Mouse (Mus musculus) stomach, postnatal 0 days (tissue): ENCODE results near the gene Ccdc107. TPM values are rescaled to one million over a fixed set of nuclear protein-coding genes. Genes with fewer than 3 reads are reported as not detected.

Experiments
- ATAC-seq: fragments of 200-750 bp; cut with Nextera tagmentation; 2 replicates; pipeline ENCODE4 v1.8.0; 2017; ENCODE audit not compliant: low FRiP score, low TSS enrichment
- DNase-seq: peaks from one replicate; pipeline ENCODE4 v3.0.0-alpha.2; 2016; ENCODE audit warnings: low spot score
- H3K27ac ChIP-seq: fragments of 300-500 bp; sonication (generic); replicated peaks from 2 replicates; pipeline ENCODE4 v1.5.1; 2014; ENCODE audit warnings: mild to moderate bottlenecking, control low read depth
- H3K27me3 ChIP-seq: fragments of 300-500 bp; sonication (generic); 2 replicates; pipeline ENCODE4 v1.6.1; 2014; ENCODE audit warnings: low read length; ENCODE audit not compliant: control insufficient read depth, insufficient read depth
- H3K36me3 ChIP-seq: fragments of 300-500 bp; sonication (generic); 2 replicates; pipeline ENCODE4 v1.6.1; 2014; ENCODE audit warnings: low read length, mixed read lengths; ENCODE audit not compliant: control insufficient read depth, insufficient read depth
- H3K4me1 ChIP-seq: fragments of 300-500 bp; sonication (generic); replicated peaks from 2 replicates; pipeline ENCODE4 v1.6.1; 2014; ENCODE audit warnings: antibody characterized with exemption; ENCODE audit not compliant: control insufficient read depth, insufficient read depth
- H3K4me2 ChIP-seq: fragments of 300-500 bp; sonication (generic); replicated peaks from 2 replicates; pipeline ENCODE4 v1.6.1; 2014; ENCODE audit warnings: low read depth, mild to moderate bottlenecking, control low read depth, moderate library complexity
- H3K4me3 ChIP-seq: fragments of 300-500 bp; sonication (generic); 2 replicates; pipeline ENCODE4 v1.5.1; 2014; ENCODE audit warnings: low read depth, low read length, control low read depth
- H3K9ac ChIP-seq: fragments of 300-500 bp; sonication (generic); 2 replicates; pipeline ENCODE4 v1.6.1; 2014; ENCODE audit warnings: mild to moderate bottlenecking, low read length, control low read depth, mixed read lengths
- H3K9me3 ChIP-seq: fragments of 300-500 bp; sonication (generic); 2 replicates; pipeline ENCODE4 v1.6.1; 2016; ENCODE audit warnings: low read length; ENCODE audit not compliant: control insufficient read depth
- CTCF ChIP-seq: IDR thresholded peaks from 2 replicates; pipeline ENCODE4 v1.5.1; 2016; ENCODE audit warnings: antibody characterized with exemption, low read depth, mild to moderate bottlenecking, moderate library complexity
- EP300 ChIP-seq: optimal IDR thresholded peaks from 2 replicates; pipeline ENCODE3; 2016; ENCODE audit warnings: antibody characterized with exemption
- whole genome bisulfite sequencing: fragments of 180-500 bp; shearing (Covaris S2); extraction: QIAGEN DNeasy Blood & Tissue Kit; methylation state at CpG from one replicate; pipeline ENCODE4 v1.1.7; 2014; 5-methylcytosine and 5-hydroxymethylcytosine counted together
- polyA plus RNA-seq: library from polyadenylated mRNA; unstranded; fragments of >200 nt; fragmentation: Nextera tagmentation; extraction: Ambion mirVana; gene quantifications from 2 replicates; pipeline ENCODE4 v1.2.1, GENCODE M21; 2015

Ccdc107 gene
- polyA plus RNA-seq = 118 and 120 TPM in 2 replicates

DNA sequence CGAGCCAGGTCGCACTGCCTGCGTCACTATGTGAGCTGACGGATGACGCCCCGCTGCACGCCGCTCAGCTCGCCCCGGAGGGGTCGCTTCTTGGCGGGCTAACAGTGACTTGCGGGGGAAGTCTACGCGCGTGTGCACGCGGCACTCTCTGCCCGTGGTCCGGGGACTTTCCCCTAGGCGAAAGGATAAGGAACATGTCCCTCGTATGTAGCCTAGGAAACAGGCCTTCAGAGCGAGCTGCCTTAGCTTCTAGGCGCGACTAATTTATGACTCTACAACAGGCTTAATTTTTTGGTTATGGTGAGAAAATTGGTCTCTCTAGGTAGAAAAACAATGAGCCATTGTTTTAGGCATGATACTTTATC, at the start of gene Ccdc107:
Gene Ccdc107, plus strand, starts transcription at position 80 of the 365 bp plus-strand sequence.
- Histone ChIP-seq H3K27ac (peak within 1 kb of the TSS; percentile 89), H3K36me3 (no peaks in the 10 kb centered on the region), H3K4me1 (no peaks in the 10 kb centered on the region), H3K9me3 (no peaks in the 10 kb centered on the region), H3K4me3 (peak within 1 kb of the TSS; percentile 73), H3K9ac (peak within 1 kb of the TSS; percentile 86), H3K4me2 (peak within 1 kb of the TSS; percentile 74), H3K27me3 (no peaks in the 10 kb centered on the region)
- ATAC-seq (peak; percentile 96), DNase-seq (peak; percentile 90)
- under 1% methylated on average over 25 of the region's 25 CpGs for WGBS
- TF ChIP-seq CTCF (no peak), EP300 (no peak)

GRCm38 (mm10) chr4:43443511-43443910, 49.2 kb upstream of the Ccdc107 start:
- Histone ChIP-seq H3K27ac (peak overlapping the region; percentile 96), H3K9ac (peak overlapping the region; percentile 95), H3K27me3 (no peaks in the 10 kb centered on the region), H3K36me3 (peaks cover 20% of the 10 kb centered on the region), H3K9me3 (no peaks in the 10 kb centered on the region), H3K4me2 (peak overlapping the region; percentile 92), H3K4me1 (peaks cover 4% of the 10 kb centered on the region; the same call in 1 of the 2 replicates), H3K4me3 (peak overlapping the region; percentile 92)
- 2% methylated on average over 17 of the region's 28 CpGs for WGBS
- DNase-seq (peak; percentile 52), ATAC-seq (peak; percentile 0; the same call in 1 of the 2 replicates)
- TF ChIP-seq CTCF (no peak), EP300 (no peak)

- Histone ChIP-seq H3K4me3 (no peak overlapping the region), H3K9ac (no peak overlapping the region; the same call in 1 of the 2 replicates), H3K27ac (no peak overlapping the region), H3K4me2 (no peak overlapping the region), H3K9me3 (no peaks in the 10 kb centered on the region), H3K36me3 (peaks cover 20% of the 10 kb centered on the region), H3K27me3 (no peaks in the 10 kb centered on the region), H3K4me1 (peaks cover 4% of the 10 kb centered on the region; the same call in 1 of the 2 replicates)
- peak; percentile 23 for DNase-seq
- WGBS = 75% methylated on average over 13 of the region's 13 CpGs
- TF ChIP-seq CTCF = no peak
- no peak for TF ChIP-seq EP300
- no peak for ATAC-seq
These were observed 45.4 kb upstream of the Ccdc107 start for GRCm38 (mm10) chr4:43447251-43447650.

- Histone ChIP-seq H3K9me3 (no peaks in the 10 kb centered on the region), H3K4me3 (no peak overlapping the region), H3K27me3 (no peaks in the 10 kb centered on the region), H3K27ac (no peak overlapping the region), H3K4me1 (peaks cover 8% of the 10 kb centered on the region; the same call in 1 of the 2 replicates), H3K36me3 (peaks cover 20% of the 10 kb centered on the region), H3K9ac (no peak overlapping the region), H3K4me2 (no peak overlapping the region)
- WGBS = 88% methylated on average over 3 of the region's 3 CpGs
- no peak for ATAC-seq
- TF ChIP-seq CTCF (no peak), EP300 (no peak)
- DNase-seq = no peak
These were observed 44.1 kb upstream of the Ccdc107 start for GRCm38 (mm10) chr4:43448554-43448953.

DNA sequence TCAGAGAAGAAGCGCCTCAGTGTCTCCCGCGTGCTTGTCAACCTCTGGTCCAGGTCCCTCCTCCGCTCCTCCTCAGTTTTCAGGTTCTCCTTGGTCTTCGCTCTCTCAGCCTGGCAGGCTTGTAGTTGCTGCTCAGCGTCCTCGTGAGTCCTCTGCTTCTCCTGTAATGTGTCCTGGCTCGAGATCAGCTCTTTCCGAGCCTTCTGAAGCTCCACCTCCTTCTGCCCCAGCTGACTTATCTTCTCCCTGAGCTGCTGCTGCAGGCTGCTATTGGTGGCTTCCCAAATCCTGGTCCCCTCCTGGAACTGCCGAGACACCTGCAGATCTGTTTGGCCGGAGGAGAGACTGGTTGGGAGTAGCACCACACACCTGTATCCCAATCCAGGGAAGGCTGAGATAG, 40.4 kb upstream of the Ccdc107 start:
- no peak for TF ChIP-seq EP300
- no peak for TF ChIP-seq CTCF
- Histone ChIP-seq H3K4me2 (no peak overlapping the region), H3K9ac (no peak overlapping the region), H3K27ac (no peak overlapping the region), H3K27me3 (no peaks in the 10 kb centered on the region), H3K36me3 (peaks cover 2% of the 10 kb centered on the region), H3K4me3 (no peak overlapping the region), H3K4me1 (peaks cover 3% of the 10 kb centered on the region), H3K9me3 (no peaks in the 10 kb centered on the region)
- DNase-seq (no peak), ATAC-seq (no peak)
- 42% methylated on average over 11 of the region's 11 CpGs for WGBS

GRCm38 (mm10) chr4:43453413-43453812, 39.3 kb upstream of the Ccdc107 start:
- no peak overlapping the region for H3K27ac ChIP-seq
- TF ChIP-seq CTCF = no peak
- no peak for TF ChIP-seq EP300
- no peaks in the 10 kb centered on the region for H3K27me3 ChIP-seq
- H3K4me1 ChIP-seq = peaks cover 3% of the 10 kb centered on the region
- H3K9ac ChIP-seq = no peak overlapping the region
- no peaks in the 10 kb centered on the region for H3K36me3 ChIP-seq
- WGBS = 2% methylated on average over 18 of the region's 18 CpGs
- DNase-seq (no peak), ATAC-seq (no peak)
- H3K4me2 ChIP-seq = peak overlapping the region; percentile 35
- H3K4me3 ChIP-seq = peak overlapping the region; percentile 17
- H3K9me3 ChIP-seq = no peaks in the 10 kb centered on the region
